Mouse (Mus musculus) gastrocnemius, postnatal 4 days (tissue): Measurements from ENCODE around the gene Prkce. TPM values are rescaled to one million over a fixed set of nuclear protein-coding genes. Genes with fewer than 3 reads are reported as not detected.

Source experiments
- DNase-seq, 2 experiments: peaks; one replicate each; pipeline ENCODE4 v3.0.0; 2021 to 2022; ENCODE audit warnings: low spot score in 2 of 2, mixed read lengths in 2 of 2
- total RNA-seq, 2 experiments: library from RNA; stranded (reverse); gene quantifications; 2 replicates each; pipeline ENCODE4 v1.2.3; 2021

Prkce gene
- total RNA-seq, 2 experiments from 2014 or later, result 12.3 to 13.0 TPM

DNA sequence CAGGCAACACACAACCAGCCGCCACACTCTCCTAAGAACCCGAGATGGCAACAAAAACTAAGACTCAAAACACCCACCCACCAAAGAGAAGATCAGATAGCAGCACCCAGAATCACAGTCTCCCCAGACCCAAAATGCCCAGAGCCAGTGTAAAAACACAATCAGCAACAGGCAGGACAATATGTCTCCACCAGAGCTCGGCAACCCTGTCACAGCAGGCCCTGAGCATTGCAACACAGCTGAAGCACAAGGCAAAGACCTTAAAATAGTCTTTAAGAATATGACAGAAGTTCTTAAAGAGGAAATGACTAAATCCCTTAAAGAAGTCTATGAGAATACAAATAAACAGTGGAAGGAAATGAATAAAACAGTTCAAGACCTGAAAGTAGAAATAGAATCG is 495.9 kb downstream of the Prkce start:
- DNase-seq, result no peak

DNA sequence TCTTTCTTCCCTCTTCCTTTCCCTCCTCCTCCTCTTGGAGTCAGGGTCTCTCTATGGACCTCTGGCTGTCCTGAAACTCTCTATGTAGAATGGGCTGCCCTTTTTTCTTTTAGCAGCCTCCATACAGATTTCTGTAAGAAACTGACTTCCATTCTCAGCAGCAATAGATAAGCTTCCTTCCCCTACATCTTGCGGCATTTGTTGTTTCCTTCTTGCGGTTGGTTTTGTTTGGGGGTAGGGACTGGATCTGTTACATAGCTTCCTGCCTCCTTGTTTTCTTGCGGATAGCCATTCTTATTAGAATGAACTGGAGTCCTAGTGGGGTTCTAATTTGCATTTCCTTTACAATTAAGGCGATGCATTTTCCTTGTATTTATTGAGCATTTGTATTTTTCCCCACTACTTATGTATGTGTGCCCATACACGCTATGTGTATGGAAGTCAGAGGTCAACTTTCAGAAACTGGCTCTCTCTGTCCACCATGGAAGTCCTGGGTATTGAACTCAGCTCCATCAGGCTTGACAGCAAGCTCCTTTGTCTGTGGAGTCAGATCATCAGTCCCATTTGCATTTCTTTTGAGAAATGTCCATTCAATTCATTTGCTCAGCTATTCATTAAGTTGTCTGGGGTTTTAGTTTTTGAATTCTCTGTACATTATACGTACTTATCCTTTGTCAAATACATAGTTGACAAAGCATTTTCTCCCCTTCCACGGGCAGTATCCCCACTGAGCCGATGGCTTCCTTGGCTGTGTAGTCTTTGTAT is 500.4 kb downstream of the Prkce start:
- DNase-seq, result no peak

DNA sequence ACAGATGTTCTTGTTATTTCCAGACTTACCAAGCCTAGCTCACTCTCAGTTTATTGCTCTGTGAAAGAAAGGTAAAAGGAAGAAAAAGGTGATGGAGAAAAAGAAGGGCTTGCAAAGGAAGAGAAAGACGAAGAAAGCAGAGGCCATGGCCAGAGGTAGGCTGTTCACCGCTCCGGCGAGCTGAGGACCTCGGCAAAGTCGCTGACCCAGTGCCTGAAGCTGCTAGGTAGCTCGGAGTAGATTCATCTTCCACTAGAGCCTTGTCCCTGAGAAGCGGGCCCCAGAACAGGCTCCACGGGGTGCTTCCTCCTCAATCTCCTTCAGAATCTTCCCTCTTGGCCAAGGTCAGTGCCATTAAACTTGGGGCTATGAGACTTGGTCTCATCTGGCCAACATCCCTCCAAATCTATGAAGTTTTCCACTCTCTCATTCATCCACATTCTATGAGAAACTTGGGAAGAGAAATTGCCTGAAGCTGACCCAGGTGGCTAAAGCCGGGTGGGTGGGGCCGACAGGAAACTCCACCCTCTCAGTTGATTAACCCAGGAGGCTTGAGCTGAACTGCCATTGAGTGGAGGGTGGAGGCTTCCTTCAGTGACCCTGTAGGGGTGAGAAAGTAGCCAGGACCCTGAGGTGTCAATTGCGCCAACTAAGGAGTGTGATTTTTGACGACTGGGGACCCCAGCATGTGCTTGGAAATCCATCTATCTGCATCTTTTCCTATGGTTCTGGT is 502.2 kb downstream of the Prkce start:
- no peak for DNase-seq

DNA sequence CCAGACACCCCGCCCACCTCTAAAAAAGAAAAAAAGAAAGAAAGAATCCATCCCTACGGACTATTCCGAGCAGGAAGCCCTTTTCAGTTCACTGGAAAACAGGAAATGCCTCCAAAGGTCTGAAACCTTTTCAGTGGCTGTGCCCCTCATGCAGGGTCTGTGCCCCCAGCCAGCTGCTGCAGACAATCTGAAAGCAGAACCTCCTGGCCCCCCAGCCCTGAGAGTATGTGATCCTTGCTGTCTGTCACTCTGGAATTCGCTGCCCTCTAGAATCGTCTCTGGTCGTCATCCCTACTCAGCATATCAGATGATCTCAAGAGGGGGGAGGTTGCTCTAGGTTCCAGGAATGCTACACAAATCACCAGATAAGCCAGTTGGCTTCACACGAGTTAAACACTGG is 503.1 kb downstream of the Prkce start:
- DNase-seq, result no peak

DNA sequence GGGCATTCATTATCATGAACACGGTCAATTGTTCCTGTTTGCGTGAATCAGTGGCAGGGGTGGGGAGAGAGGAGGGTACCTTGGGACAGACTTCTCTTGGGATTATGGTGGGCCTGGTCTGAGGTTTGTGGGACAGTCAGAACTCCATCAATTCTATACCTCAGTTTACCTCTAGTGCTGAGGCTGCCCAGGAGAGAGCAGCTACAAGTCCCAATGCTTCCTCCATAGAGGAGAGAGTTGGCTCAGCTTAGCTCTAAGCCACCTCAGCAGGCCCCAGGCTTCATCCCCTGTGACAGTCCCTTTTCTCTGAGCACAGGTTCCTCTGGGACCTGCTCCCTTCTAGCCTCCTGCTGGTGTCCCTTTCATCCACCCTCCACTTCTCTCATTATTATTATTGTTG is 507.4 kb downstream of the Prkce start:
- no peak for DNase-seq

DNA sequence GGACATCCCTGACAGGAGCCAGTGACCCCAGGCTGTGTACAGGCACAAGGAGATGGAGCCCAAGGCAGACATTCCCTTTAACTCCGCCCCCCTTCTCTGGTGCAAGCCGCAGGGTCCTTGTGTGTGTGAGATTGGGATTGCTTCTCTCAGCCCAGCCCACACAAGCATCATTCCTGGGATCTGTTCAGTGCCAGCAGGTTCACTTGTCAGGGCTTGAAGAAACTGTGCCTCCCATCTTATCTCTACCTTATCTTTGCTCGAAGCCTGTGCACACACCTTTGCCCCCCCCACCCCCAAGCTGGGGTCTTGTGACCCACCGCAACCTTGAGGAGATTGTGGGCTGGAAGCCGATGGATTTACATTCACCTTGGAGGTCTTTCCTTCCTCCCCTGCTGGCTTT is 508.8 kb downstream of the Prkce start:
- DNase-seq, result no peak

DNA sequence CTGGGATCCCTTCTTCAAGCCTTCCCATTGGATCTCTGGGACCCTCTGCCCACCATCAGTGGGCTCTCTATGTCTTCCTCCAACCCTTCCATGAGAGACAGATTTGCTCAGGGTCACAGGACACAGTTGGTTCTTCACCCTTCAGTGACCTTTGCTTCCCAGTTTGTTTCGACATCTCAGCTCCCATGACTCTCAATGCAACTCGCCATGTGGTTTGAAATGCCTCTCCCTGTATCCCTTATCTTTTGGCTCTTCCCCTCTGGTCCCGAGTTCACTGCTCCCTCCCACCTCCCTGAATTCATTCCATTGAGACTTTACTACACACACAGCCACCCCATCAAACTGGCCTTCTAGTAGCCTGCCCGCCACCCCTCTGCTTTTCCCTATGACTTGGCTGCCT is 509.3 kb downstream of the Prkce start:
- no peak for DNase-seq

DNA sequence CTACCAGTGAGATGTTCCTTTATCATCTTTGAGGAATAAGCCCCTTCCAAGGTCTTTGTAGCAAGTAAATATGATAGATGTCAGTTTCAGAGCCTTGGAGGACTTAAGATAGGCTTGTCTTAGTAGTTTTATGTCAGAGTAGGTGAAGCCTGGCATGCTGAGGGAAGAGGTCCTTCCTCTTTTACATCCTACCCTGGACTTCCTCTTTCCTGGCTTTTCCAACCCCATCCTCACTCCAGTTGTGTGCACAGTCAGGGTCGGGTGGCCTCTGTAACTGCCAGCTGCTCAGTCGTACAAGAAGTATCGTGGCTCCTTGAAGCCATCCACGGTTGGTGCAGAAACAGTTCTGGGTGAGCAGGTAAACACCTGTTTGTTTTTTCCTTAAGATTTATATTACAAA is 517.7 kb downstream of the Prkce start:
- DNase-seq, result no peak

DNA sequence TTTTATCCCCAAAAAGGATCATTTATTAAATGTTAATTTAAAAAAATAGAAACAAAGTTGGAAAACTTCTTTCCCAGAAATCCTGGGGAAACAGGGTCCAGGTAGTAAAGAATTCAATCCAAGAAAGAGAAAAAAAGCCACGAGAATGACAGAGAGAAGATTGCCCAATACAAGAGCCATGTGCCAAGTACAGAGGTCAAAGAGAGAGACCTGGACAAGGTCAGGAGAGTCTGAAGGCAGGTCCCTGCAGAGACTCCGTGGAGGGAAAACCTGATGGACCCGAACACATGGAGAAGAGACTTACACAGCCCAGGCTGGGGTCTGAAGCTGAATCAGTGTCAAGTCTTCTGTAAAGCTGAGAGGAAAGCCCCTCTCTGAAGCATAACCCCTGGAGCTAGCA is 519.4 kb downstream of the Prkce start:
- DNase-seq, result no peak

DNA sequence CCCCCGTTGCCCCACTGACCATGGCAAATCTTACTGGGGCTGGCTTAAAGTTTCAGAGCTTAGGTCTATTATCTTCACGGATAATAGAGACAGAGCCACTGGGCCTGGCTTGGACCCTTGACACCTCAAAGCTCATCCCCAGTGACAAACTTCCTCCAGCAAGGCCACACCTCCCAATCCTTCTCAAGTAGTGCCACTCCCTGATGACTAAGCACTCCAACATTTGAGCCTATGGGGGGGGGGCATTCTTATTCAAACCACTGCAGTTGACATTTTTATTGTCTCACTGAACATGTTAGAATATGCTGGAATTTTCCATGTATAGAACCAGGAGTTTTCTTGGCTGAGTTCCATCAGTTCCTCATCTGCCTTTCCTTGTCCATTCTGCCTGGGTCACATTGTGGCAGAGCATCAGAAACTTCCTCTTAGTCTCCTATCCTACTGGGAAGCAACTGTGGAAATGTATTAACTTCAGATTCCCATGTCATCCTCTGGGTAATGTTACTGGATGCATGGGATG is 523.3 kb downstream of the Prkce start:
- DNase-seq, result no peak

DNA sequence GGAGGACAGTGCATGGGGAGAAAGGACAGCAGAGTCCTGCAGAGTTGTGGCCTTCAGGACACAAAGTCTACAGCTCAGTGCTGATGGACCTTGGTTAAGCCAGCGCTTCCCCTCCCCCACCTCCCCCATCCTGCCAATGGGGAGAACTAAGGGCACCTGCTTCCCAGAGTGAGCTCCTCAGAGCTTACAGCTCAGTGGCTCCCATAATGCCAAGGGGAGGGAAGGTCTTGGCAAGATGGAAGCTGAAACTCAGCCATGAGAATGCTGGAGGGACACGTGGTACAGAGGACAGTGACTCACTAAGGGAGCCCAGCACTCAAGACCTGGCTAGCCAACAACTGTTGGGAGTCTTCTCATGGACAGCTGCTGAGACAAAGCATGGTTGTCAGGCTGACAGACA is 530.2 kb downstream of the Prkce start:
- DNase-seq, result no peak

DNA sequence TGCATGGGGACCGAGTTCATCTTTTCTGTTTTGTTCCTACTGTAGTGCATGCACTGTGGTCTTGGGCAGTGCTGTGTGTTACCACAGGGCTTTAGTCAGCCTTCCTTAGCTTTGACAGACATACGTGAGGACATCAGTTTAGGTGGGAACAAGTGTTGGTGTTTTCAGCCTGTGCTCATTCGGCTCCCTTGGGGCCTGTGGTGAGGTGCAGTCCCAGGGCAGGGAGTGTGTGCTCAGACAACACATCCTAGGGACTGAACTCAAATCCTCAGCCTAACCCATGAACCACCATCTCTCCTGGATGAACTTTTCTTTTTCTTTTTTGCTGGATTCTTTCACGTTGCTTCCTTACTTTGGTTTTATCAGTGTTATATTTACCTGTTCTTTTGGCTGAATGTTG is 535.8 kb downstream of the Prkce start:
- DNase-seq, result no peak

DNA sequence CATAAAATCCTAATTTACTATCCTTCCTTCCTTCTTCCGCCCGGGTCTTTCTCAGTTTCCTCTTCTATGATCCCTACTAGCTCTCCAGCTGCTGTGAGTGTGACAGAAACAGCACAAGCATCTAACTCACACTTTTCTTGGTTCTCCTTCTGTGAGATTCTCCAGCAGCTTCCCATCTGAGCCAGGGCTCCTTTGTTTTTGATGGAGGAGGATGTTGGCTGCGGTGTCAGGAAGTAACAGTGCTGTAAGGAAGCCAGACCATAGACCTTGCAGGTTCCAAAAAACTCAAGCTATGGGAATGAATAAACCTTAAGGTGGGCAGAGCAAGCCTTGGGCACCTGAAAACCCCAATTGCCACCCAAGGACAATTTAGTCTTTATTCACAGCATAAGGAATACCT is 537.7 kb downstream of the Prkce start:
- no peak for DNase-seq

DNA sequence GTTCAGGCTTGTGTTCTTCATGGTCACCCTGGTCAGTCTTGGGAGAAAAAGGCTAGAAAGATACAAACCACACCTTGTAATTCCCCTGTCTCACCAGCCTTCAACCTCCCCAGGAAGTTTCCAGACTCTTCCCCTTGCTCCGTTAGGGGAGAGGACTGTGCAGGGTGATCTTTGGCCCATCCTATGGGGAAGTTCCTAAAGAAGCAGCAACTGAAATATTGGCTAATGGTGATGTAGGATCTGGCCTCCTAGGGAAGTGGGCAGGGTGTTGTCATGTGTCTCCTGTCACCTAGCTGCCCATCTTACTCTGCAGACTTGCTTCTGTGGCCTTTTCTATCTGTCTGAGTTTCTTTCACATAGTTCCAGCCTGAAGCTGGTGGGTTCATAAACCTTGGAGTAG is 538.9 kb downstream of the Prkce start:
- DNase-seq, result no peak

Other genes starting within 250 kb of the Prkce start
- gene Srbd1, start 22.6 kb upstream of the Prkce start, total RNA-seq, result 10 to 100 TPM; 15.0 to 16.4 TPM